Mouse (Mus musculus) stomach, adult 2 months (tissue): Measurements from ENCODE around the gene Ubac2. TPM values are rescaled to one million over a fixed set of nuclear protein-coding genes. Genes with fewer than 3 reads are reported as not detected.

Experiments
- polyA plus RNA-seq: library from polyadenylated mRNA; depleted of rRNA; stranded (reverse); fragments of >200 nt; gene quantifications from 2 replicates; pipeline ENCODE4 v1.2.3, GENCODE M21; 2012; rRNA removed

Gene Ubac2
- 25.2 and 37.8 TPM in 2 replicates for polyA plus RNA-seq

DNA sequence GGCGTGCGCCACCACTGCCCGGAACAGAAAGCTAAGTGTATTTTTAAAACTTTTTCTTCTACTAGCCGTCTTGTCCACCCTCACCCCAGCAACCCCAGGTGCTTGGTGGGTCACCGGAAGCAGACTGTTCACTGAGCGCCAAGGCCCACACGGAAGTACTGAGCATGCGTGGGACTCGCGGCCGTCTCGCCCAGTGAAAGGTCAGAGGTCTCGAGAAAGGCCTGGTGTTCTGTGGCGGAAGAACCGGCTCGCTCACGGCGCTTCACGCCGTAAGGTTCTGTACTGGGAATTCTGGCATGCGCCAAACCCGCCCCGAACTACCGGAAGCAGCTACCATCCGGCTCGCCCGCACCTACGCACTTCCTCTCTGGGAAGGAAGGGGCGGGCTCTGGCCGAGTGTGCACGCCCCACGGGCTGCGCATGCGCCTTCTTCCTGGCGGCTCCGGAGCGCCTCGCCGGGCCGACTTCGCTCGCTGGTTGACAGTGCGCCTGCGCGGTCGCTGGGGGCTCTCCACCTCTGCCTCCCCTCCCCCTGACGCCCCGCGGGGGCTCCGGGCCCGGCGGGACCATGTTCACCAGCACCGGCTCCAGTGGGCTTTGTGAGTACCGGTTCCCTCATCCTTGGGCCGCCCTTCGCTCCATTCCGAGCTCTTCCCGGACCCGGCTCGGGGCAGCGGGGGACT is at the start of gene Ubac2:
TSS of gene Ubac2 (plus strand) at position 445 of the 683 bp plus-strand sequence.

GRCm38 (mm10) chr14:121915621-121916020 is 37.2 kb downstream of the Ubac2 start, which contains the start of gene Gpr18:
TSS of gene Gpr18 (minus strand) at chr14:121915781.

DNA sequence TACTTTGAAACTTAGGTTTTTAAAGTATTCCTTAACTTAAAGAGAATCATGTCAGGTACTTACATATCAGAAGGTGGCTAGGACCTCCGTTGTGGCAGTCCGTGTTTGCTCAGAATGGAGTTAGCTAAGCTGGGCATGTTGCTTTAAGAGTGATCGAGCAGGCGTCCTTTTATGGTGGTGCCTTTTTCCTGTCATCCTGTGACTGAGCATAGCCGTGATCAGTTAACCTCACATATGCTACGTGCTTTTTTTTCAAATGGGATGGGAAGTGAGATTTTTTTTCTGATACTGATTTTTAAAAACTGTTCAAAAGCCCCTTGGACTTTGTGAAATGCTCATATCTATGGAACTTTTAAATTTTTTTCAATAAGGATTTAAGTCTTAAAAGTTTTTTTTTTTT is 86.6 kb downstream of the Ubac2 start, which contains the start of gene Gpr183:
TSS of gene Gpr183 (minus strand) at position 206 of the 400 bp plus-strand sequence.

DNA sequence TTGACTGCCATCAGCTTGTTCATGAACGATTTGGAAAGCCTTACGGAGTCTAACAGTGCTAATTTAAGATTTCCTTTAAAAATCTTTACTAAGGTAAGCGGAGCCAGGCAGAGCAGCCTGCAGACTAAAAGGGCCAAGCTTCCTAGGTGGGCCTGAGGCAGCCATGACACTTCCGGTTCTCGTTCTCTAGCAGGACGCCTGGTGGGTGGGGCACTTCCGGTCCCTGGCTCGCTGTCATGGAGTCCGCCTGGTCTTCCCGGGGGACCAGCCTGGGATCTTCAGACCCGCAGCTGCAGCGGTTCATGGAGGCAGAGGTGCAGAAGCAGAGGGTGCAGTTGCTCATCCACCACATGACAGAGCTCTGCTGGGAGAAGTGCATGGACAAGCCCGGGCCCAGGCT is 156.0 kb downstream of the Ubac2 start, which contains the start of gene Timm8a2:
TSS of gene Timm8a2 (plus strand) at position 224 of the 400 bp plus-strand sequence.

Other genes with a start within 250 kb of the Ubac2 start
- gene Dock9, start 80.8 kb upstream of the Ubac2 start, polyA plus RNA-seq: 3.3 and 5.7 TPM in 2 replicates
- 0.16 and 0.28 TPM in 2 replicates for gene Gpr18, start 37.2 kb downstream of the Ubac2 start, polyA plus RNA-seq
- gene Gpr183, start 86.6 kb downstream of the Ubac2 start, polyA plus RNA-seq: 0.58 and 0.59 TPM in 2 replicates
- not detected in 2 replicates for gene Timm8a2, start 156.1 kb downstream of the Ubac2 start, polyA plus RNA-seq
- gene Tm9sf2, start 228.4 kb downstream of the Ubac2 start, polyA plus RNA-seq: 152 and 393 TPM in 2 replicates